Mouse (Mus musculus) brain, embryonic 14.5 days (tissue): Measurements from ENCODE around the gene Btd.

Experiments used
- CTCF ChIP-seq: fragments of 200-500 bp; IDR thresholded peaks from 2 replicates; pipeline ENCODE4 v1.5.1; 2012; ENCODE audit warnings: inconsistent platforms, mild to moderate bottlenecking, moderate library complexity, borderline replicate concordance; ENCODE audit not compliant: insufficient read depth, insufficient read length; ENCODE audit errors: extremely low read depth
- POLR2A ChIP-seq: fragments of 200-500 bp; IDR thresholded peaks from 2 replicates; pipeline ENCODE4 v1.6.1; 2012; ENCODE audit warnings: mild to moderate bottlenecking, inconsistent platforms, borderline replicate concordance; ENCODE audit not compliant: poor library complexity, insufficient read depth, insufficient read length, severe bottlenecking; ENCODE audit errors: extremely low read depth

GRCm38 (mm10) chr14:31665566-31665940 is 24.7 kb downstream of the Btd start:
- TF ChIP-seq CTCF (no peak), POLR2A (no peak)
